Mouse (Mus musculus) gastrocnemius, postnatal 10 days (tissue): ENCODE measurements at regions not wholly inside any gene's neighbourhood (a gene's known extent, or its start where the extent isn't known, plus 50 kb on each side); places are given as distances from the start of the nearest gene placed in this dataset.

Source experiments
- DNase-seq: peaks from one replicate; pipeline ENCODE4 v3.0.0; 2021; ENCODE audit warnings: mixed read lengths

DNA sequence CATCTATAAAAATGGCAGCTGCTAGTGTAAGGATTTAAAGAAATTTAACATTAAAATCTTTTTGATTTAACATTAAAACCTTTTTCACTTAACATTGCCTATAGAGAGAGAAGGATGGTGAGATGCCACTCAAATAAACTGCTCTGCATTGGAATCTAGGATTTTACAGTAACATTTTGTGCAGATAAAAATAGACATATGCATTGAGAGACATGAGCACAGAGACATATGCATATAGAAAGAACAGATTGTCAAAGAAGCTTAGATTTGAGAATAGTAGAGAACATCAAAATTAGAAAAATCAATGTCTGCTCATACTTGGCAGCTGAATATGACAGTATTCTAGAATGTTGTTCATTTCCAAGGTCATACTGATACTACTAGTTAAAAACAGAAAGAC, 220.2 kb downstream of the Arap2 start:
- no peak for DNase-seq

DNA sequence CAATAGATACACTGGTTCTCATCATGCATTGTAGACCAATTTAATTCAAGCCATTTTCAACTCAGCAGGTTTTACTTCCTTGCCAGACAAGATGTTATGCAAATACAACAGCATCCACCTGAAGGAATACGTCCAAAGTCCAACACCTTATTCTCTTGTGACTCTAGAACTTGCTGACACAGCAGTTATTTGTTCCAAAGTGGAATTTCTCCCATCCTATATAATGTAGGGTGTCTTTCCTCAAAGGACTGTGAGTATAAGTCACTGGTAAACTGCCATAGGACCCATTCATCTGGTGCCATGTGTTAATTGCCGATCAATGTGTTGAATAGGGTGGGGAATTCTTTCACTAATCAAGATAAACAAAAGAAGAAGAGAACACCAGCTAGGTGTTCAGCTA, 226.7 kb downstream of the Arap2 start:
- no peak for DNase-seq

DNA sequence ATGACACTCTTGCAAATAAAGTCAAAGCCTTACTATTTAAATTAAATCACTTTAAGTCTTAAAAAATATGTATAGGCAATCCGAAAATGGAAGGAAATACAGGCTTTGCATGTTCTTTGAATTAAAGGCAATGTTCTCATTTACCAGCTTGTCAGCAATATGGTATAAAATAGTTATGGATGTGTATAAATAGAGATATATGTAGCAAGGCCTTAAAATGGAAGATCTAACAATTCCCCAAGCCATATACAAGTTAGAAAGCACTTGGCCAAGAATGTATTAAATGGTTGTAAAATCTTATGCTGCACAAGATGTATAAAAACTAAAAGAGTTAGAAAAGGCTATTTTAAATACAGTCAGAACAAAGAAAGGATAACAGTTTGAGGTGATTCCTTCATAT, 254.1 kb downstream of the Arap2 start:
- no peak for DNase-seq

DNA sequence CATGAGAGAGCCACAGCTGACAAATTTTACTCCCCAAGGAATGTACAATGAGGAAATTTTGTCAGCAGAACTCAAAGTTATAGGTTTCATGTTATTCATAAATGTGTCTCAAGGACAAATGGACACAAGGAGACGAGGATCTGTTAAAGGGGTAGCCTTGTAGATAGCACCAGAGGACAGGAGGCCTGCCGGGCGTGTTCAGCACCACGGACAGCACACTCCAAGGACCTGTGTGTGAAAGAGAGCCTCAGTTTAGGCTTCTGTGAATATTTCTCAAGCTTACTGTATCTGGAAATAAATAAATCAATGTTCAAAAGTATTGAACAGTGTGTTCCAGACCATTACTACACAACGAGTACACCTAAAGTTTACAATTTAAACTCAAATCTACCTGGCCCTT, 282.4 kb downstream of the Arap2 start:
- peak; percentile 34 for DNase-seq

GRCm38 (mm10) chr5:62480967-62481366, 285.0 kb downstream of the Arap2 start:
- no peak for DNase-seq

DNA sequence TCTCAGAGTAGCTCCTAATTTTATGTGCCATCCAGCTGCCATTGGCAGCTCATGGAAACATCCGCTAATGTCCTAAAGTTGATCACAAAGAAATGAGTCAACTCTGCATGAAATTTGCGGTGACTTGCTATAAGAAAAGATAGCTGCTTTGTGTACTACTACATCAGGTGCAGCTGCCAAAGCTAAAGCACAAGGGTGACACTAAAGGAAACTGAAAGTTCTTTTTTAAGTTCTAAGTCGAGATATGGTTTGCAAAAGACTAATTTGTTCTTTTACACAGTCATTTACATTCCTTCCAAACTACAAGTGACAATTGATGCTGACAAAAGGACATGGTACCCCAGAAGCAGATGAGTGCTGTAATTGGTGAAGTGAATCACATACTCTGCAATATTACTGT, 292.5 kb downstream of the Arap2 start:
- no peak for DNase-seq

- no peak for DNase-seq
Observed at GRCm38 (mm10) chr5:62466802-62467201, 299.2 kb downstream of the Arap2 start.

GRCm38 (mm10) chr5:62462574-62462973, 303.4 kb downstream of the Arap2 start:
- DNase-seq: no peak
